Mouse (Mus musculus) spleen, embryonic (tissue): ENCODE data around the gene Arrdc1.

Experiments
- CTCF ChIA-PET: fragments of 350-600 bp; sonication (Branson Sonifier 250); formaldehyde crosslinking; loops from one replicate; lab custom pipeline; 2022; lab: Charles Lee

Arrdc1 gene

DNA sequence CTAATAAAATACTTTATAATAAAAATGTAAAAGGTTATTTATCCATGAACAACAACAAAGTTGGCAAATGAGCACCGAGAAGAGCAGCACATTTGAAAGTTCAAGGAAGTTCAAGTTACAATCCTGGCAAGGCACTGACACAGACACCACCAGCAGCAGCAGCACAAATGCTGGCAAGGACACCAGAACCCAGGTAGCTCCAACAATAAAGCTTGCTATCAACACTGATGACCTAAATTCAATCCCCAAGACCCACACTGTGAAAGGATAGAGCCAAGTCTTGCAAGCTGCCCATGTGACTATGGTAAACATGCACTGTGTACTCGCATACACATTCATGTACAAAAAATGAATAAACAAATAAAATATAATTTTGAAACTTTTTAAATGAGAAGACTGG is 54.4 kb downstream of the Arrdc1 start:
- CTCF ChIA-PET = interaction anchor here (0.5 kb wide), 1 partner anchor 18 kb away, joined by 10 read pairs; no protein-coding TSS in a partner anchor
